Mouse (Mus musculus) gastrocnemius, adult 18-20 months (tissue): ENCODE results near the gene Ank. TPM values are rescaled to one million over a fixed set of nuclear protein-coding genes. Genes with fewer than 3 reads are reported as not detected.

Experiments
- DNase-seq: peaks from one replicate; pipeline ENCODE4 v3.0.0; 2021; ENCODE audit warnings: low spot score
- total RNA-seq, 2 experiments: library from RNA; stranded (reverse); gene quantifications; 2 replicates each; pipeline ENCODE4 v1.2.3; 2021

Gene Ank
- total RNA-seq, 2 experiments from 2014 or later: 128 to 153 TPM

GRCm38 (mm10) chr15:27495981-27496401, 29.5 kb downstream of the Ank start:
- DNase-seq: no peak

DNA sequence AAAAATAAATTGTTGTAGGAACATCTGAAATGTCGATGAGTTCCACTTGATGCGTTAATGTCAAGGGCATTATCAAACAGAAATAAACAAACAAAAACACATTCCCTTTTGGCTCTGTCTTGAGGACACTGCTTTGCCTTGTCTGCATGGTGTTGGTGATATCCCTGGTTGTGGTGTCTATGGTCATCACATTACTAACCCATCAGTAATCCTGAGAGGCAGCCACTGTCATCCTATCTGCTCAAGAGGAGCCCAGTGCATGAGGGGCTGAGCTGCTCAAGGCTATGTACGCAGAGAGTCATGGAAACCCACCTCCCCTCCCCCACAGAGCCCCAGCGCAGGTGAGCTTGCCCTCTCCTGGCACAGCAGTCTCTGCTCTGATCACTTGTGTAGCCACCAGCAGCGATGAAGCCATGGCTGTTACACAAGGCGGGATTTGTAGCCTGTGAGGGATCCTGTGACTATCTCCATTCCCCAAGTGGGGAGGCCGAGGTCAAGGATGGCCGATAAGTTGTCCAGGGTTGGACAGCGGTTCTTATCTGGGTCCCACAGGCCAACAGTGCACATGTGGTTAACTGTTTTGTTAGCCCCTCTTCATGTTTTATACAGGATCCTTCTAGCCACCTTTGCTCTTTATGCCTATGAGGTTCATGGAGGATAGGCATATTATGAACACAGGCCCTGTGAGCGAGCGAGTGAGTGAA, 30.3 kb downstream of the Ank start:
- DNase-seq: no peak

GRCm38 (mm10) chr15:27497300-27497997, 31.0 kb downstream of the Ank start:
- no peak for DNase-seq

- DNase-seq: no peak
These were observed 31.6 kb downstream of the Ank start for GRCm38 (mm10) chr15:27498078-27498477.

DNA sequence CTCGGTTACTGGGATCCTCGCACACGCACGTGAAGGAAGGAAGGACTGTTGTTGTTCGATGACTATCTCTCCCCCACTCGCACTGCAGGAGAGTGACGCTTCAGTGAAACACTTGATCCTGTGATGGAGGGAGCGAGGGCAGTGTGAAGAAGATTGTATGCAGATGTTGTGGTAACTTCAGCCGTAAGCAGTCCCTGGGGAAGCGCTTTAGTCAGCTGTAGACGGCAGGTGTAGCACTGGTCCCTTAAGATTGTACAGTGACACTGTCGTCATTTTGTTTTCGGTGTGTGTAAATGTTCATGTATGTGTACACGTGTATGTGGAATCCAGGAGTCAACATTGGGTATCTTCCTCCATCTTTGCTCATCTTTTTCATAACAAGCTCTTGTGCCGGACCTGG, 33.9 kb downstream of the Ank start:
- no peak for DNase-seq

DNA sequence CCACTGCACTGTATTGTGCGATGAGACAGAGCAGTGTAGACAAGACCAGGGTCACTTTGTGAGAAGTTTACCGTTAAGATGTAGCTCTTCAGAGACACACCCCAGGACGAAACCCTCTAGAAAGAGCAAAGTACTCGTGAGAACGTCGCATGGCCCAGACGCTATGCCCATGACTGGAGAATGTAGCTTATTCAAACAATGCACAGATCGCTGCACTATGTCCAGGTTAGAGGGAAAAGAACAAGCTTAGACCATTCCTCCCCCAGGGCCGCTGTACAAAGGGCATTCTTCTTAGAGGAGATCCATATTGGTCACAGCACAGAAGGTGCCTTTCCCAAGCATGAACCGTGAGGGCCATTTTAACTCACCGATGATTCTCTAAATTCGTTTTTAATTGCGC, 35.9 kb downstream of the Ank start:
- DNase-seq: no peak

GRCm38 (mm10) chr15:27503221-27503620, 36.7 kb downstream of the Ank start:
- DNase-seq: peak; percentile 47

- DNase-seq: peak; percentile 71
These were observed 37.6 kb downstream of the Ank start for GRCm38 (mm10) chr15:27503801-27504730.

GRCm38 (mm10) chr15:27506127-27506886, 39.8 kb downstream of the Ank start:
- no peak for DNase-seq

GRCm38 (mm10) chr15:27506893-27507596, 40.6 kb downstream of the Ank start:
- DNase-seq: no peak

DNA sequence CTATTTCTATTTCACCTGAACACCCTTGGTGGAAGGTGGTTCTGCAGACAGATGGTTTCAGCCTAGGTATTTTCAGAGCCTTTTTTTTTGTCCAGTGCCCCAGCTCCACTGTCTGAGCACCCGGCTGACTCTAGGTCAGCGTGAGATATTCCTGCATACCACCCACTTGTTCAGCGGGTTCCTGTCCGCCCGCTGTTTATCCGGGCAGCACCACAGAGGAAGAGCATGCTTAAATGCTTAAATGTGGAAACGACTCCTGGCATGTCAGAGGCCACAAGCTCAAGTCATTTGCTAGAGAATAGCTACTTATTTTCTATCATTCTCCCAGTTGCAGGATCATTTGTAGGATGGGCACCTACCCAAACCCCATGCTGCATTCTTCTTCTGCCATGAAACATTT, 41.7 kb downstream of the Ank start:
- DNase-seq: no peak

- peak; percentile 77 for DNase-seq
These were observed 42.5 kb downstream of the Ank start for GRCm38 (mm10) chr15:27508982-27509381.

DNA sequence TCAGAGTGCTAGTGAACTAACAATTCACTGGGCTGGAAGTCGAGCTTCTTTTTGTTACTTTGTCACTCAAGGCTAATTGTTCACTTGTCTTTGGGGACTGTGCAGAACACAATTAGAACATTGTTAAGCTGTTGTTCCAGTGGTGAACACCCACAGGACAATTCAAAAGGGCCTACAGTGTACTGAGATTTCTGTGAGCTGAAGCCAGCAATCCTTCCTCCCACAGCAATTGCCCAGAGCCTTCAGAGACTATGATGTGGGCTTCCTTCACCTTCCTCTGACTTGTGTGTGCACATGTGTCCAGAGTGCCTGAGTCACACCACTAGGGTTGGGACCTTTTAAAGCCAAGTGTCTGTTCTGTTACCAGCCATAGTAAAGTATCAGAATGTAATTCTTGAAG, 50.5 kb downstream of the Ank start:
- DNase-seq: no peak

DNA sequence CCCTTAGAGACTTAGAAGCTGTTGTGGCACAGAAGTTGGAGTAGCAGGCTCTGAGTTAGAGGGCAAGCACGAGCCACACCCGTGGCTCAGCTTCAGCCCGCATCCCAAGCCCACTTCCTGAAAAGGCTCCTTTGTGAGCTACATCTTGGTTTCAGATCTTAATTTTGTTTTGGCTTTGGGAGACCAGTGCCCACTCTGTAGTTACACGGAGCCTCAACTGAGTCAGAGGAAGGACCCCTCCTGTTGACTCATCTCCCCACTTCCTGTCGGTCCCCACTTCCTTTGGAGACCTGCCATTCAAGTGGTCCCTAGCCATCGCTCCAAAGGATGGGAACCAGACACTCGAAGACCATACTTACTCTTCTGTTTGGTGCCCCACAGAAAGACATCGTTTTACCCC, 51.5 kb downstream of the Ank start:
- no peak for DNase-seq

GRCm38 (mm10) chr15:27519857-27520256, 53.4 kb downstream of the Ank start:
- no peak for DNase-seq

DNA sequence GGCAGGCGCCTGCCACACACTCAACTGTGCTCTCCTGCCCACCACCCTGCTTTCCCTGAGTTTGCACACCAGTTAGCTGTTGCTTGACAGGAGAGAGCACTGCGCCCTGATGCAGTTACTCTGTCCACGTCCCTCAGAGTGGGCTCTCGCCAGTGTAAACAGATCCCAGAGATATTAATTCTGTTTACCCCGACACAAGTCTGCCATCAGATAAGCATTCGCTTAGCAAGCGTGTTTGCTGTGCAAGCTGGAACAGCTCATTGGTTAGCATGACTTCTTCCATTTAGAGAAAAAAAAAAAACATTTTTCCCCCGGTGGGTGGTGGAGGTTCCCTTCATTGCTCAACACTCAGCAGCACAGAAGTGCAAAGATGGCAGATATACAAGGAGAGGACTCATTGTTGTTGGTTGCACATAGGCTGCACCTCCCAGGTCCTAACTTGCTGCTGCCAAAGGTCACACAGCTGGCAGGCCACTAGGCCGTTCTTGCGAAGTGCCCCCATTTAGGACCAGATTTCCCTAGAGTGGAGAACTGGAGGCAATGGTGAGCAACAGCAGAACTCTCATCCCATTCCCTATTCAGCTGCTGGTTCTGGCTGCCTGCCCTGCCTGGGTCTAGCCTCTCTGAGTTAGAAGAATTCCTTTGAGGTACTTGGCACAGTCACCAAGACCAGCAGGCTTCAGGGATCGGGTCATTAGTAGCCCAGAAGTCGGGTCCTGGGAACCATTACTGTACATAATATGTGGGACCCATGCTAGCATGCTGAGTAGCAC, 58.9 kb downstream of the Ank start:
- no peak for DNase-seq

DNA sequence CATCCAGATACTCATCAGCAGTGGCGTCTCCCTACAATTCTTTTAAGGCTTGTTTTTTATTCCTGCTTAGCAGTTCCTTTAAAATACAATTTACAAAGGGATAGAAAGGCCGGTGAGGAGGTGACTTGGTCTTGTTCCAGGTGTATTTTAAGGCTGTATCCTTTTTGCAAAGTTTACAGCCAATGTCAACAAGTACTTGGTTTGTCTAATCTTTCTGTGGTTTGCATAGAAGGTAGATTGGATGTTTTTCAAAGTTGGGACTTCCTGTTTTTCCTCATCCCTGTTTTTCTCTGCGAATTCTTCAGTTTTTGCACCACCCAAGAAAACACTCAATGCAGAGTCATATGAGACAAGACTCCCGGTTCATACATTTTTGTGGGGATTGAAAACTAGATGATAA, 62.4 kb downstream of the Ank start:
- DNase-seq: no peak

DNA sequence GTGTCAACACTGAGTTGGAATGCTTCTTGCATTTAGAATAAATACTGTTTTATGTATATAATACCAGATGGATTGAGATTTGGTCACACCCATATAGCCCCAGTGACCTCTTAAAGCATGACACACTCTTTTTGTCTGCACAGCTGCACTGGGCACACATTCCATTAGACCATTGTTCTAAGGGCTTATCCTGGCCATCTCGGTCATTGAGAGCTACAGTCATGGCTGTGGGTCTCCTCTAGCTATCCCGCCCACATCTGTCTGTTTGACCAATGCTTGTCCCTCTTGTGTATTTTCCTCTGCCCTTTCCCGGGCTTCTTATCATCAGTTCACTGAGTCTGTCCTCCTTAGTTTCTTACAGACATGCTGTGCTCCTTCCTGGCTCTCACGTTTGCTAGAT, 63.5 kb downstream of the Ank start:
- no peak for DNase-seq

DNA sequence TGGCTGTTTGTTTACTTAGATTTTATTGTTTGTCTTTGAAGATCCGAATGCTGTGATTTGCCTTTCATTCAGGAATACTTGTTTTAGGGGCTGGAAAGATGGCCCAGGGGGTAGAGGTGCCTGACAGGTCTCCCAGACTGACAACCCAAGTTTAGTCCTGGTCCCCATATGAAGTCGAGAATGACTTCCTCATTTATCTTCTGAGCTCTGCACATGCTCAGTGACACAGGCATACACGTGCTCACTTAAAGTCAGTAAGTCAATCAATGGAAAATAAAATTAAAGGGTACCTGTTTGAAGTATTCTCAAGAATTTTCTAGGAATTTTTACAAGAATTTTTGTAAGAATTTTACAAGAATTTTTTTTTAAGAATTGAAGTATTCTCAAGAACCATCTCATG, 66.6 kb downstream of the Ank start:
- no peak for DNase-seq

DNA sequence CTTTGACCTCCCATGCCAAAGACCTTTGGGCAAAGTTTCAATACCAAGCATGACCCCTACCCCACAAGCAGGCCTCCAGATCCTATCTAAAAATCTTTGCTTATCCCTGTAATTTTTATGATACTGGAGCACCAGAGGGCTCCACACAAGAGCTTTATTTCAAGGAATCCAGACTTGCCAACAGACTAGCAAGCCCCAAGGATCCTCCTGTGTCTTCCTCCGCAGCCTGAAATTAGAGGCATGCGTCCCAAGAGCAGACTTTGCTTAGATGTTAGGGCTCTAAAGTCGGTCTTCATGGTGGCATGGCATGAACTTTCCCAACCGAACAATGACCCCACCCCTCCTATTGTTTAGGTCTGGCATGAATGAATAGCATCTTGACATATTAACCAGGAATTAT, 69.2 kb downstream of the Ank start:
- DNase-seq: no peak
